ENCODE assay signal across 7 mouse cellular contexts in genomic region chr7:91653033-91653432, GRCm38 (mm10).
"Had no signal": no experiment of that assay in that cellular context is flagged by ENCODE, and none has a peak within 500 bp of the region (broad histone marks: within the 10 kb centered on the region; RNA-seq: fewer than 3 reads in every experiment).

No protein-coding gene starts in this region.

- DNase-seq: kidney, adult 9 months; kidney, postnatal 36 days; left cerebral cortex, postnatal 4 days; lung, adult 2 months; lung, postnatal 4 days; right cerebral cortex, postnatal 25 days; thymus, postnatal 4 days had no signal
